Mouse (Mus musculus) E14TG2a.4 (cell line): Measurements from ENCODE around the gene Fam198b.

ENCODE experiments used
- CTCF ChIP-seq: conservative IDR thresholded peaks from 2 replicates; pipeline ENCODE4 v1.5.1; 2014; ENCODE audit warnings: low read length
- NANOG ChIP-seq: IDR thresholded peaks from 2 replicates; pipeline ENCODE4 v1.6.1; 2014; ENCODE audit warnings: borderline replicate concordance, low read length, mixed read lengths

GRCm38 (mm10) chr3:79947736-79948135, 63.4 kb downstream of the Fam198b start:
- TF ChIP-seq CTCF (no peak), NANOG (no peak)
